Mouse (Mus musculus) adrenal gland, postnatal 0 days (tissue): ENCODE data around the gene Arhgap11a. TPM values are rescaled to one million over a fixed set of nuclear protein-coding genes. Genes with fewer than 3 reads are reported as not detected.

ENCODE experiments used
- polyA plus RNA-seq: library from polyadenylated mRNA; unstranded; fragments of >200 nt; fragmentation: Nextera tagmentation; extraction: Ambion mirVana; gene quantifications from 2 replicates; pipeline ENCODE4 v1.2.1, GENCODE M21; 2015

The Arhgap11a gene
- 5.7 and 6.8 TPM in 2 replicates for polyA plus RNA-seq

GRCm38 (mm10) chr2:113848245-113849121 is at the start of gene Arhgap11a:
Gene Arhgap11a, minus strand, starts transcription at chr2:113848661.

DNA sequence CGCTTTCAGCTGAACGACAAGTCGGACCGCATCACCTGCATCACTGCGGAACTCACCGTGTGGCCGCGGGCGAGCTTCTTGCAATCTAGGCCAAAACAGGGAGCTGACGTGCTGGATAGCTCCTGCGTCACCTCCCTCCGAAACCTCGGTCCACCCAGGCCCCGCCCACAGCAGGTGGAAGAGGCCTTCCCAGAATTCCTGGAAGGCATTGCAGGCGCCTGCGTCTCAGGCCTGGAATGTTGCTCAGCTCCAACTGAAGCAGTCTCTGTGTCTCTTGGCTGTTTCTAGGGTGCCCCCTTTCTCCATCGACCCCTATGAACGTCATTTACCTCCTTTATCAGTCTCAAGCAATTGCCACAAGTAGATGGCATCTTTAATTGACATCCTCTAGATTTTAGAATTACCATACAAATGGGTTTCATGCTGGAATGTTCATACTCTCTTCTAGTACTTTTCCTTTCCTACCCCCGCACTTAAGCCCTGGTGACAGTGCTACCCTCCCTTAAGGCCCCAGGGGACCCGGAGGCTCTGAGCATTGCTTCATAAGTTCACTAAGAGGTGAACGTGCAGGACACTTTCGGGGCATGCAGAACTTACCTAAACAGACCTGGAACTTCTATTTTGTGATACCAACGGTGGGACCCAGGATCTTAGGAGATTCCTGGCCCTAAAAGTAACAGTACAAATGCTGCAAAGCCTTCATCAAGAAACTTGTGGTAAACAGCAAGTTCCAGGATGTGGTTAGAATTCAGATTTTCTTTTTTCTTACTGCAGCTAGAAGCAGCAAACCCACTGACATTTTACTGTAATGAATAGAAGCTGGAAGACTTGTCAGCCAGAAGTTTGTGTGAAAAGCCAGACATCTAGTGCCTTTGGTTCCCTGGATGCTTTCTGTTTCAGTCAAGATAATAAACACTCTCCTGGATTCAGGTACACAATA is 19.2 kb downstream of the Arhgap11a start, which contains the start of gene Scg5:
Scg5 (minus strand) TSS at position 179 of the 940 bp plus-strand sequence.

Other genes starting within 250 kb of the Arhgap11a start
- gene Grem1, start 90.0 kb downstream of the Arhgap11a start, polyA plus RNA-seq, result 0.24 and 0.35 TPM in 2 replicates
- 91.8 and 117 TPM in 2 replicates for gene Scg5, start 19.5 kb downstream of the Arhgap11a start, polyA plus RNA-seq
- gene Gjd2, start 165.0 kb upstream of the Arhgap11a start, polyA plus RNA-seq, result 3.7 and 6.6 TPM in 2 replicates
- gene Actc1, start 204.9 kb upstream of the Arhgap11a start, polyA plus RNA-seq, result 12.7 and 13.6 TPM in 2 replicates